Mouse (Mus musculus): ENCODE data around the gene Dda1.

Gene Dda1

DNA sequence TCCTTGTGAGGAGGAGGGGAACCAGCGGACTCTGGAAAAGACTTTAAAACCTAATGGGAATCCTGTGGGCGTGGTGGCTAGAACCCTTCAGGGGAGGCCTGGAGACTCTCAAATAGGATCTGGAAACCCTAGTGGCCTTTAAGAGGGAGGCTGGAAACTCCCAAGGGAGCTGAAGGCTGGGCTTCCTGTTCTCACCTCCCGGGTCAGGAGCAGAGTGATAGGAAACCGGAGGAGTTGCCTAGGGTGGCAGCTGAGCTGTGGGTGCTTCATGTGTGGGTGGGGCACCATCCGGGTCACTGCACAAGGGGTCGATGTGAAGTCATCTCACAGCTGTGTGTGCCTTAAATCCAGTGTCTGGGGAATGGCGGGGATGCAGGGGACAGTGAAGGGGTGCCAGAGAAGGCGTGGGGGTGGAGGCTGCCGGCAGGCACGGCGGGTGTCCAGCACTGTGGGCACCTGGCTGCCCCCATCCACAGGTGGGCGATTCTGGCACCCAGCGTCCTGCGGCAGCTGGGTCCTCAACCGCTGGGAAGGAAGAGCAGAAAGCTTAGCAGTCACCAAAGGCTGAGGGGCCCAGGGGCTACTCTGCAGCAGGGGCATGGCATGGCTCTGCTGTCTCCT, 29.0 kb downstream of the Dda1 start:
- ChIA-PET CTCF (interaction anchor here (0.5 to 2.1 kb wide), 23 partner anchors 9 to 668 kb away, joined by 3 to 17 read pairs (median 3); partner anchors contain the start of gene Mrpl34 (in 1 of the 4)), POLR2A (interaction anchor here (0.7 to 4.9 kb wide), 33 partner anchors 10 to 800 kb away, joined by 3 to 50 read pairs (median 4); partner anchors contain the start of genes Mrpl34 (in 3 of the 4), Ccdc194 (in 2 of the 4), Gtpbp3 (in 2 of the 4) and Ap1m1 (in 1 of the 4))

DNA sequence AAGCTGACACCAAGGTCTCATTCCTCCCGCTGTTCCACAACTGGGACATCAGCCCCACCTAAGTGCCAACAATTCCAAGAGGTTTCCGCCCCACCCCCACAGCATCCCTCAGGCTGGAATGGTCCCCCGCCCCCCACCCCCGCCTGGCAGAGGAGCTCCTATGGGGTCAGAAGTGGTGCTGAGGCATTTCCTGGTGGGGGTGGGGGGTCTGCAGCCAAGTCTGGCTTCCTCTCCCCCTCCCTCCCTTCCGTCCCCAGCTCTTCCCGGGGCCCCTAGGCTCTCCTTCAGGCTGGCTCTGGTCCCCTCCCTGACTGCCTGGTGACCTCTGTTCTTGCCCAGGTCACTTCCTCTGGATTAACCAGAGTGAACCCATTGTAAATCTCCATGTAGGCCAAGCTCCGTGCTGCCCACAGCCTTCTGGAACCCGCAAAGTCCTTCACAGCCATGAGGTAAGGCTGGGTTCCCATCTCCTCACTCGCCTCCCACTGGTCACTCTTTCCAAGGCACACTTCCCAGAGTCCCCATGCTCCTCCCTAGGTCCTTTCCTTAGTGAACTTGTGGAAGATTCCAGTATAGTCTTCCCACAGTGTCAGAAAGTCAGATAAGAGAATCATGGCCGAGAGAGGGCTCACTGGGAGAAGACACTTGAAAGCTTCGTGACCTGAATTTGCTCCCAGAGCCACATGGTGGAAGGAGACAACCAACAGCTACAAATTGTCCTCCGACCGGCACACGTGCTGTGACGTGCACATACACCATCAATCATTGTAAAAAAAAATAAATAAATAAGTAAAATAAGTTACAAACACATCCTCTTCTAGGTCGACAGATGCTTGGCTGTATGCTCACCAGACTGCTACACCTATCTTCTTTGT, 30.1 kb downstream of the Dda1 start:
- ChIA-PET POLR2A (interaction anchor here (0.6 to 4.9 kb wide), 36 partner anchors 9 to 1724 kb away, joined by 3 to 50 read pairs (median 4); partner anchors contain the start of genes Mrpl34 (in 3 of the 4), Ccdc194 (in 2 of the 4), Gtpbp3 (in 2 of the 4) and Ap1m1 (in 1 of the 4)), CTCF (interaction anchor here (0.5 to 2.1 kb wide), 27 partner anchors 8 to 619 kb away, joined by 3 to 17 read pairs (median 4); partner anchors contain the start of genes Dda1 (in 1 of the 4) and Mrpl34 (in 1 of the 4))

DNA sequence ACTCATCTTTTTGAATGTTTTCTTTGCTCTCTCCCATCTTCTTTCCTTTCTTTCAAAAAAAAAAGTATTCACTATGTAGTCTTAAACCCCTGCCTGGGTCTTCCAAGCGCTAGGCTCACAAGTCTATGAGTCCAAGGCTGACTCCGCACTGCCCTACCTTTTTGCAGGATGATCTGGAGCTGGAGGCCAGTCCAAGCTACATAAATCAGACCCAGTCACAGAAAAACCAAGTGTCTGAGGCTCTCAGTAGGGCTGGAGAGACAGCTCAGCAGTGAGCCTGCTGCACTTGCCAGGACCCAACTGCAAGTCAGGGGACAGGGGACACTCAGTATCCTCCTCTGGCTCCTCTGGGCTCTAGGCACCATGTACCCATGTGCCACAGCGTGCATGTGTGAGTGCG, 35.4 kb downstream of the Dda1 start:
- ChIA-PET POLR2A (interaction anchor here in 1 of 4 experiments (0.6 kb wide), 1 partner anchor 33 kb away, joined by 4 read pairs; no protein-coding TSS in a partner anchor), CTCF (interaction anchor here in 1 of 4 experiments (0.6 kb wide), 1 partner anchor 19 kb away, joined by 3 read pairs; no protein-coding TSS in a partner anchor)

DNA sequence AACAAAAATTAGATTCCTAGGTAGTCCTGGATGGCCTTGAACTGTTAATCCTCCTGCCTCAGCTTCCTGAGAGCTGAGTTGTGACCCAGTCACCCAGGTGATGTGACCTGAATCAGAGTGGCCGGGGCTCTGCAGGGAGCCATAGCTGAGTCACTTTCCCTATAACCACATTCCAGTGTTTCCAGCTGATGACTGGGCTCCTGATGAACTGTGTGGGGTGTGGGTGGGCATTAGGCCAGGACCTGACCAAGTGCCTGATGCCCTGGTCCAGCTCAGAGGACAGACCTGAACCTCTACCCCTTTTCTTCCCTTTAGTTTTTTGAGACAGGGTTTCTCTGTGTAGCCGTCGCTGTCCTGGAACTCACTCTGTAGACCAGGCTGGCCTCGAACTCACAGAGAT, 36.3 kb downstream of the Dda1 start:
- CTCF ChIA-PET, result interaction anchor here in 3 of 4 experiments (0.6 to 4.4 kb wide), 5 partner anchors 13 to 183 kb away, joined by 3 to 14 read pairs (median 3); no protein-coding TSS in a partner anchor
- POLR2A ChIA-PET, result interaction anchor here in 2 of 4 experiments (1.1 to 3.9 kb wide), 2 partner anchors 28 to 666 kb away, joined by 3 to 34 read pairs; partner anchors contain the start of gene Arrdc2 (in 1 of the 2)

DNA sequence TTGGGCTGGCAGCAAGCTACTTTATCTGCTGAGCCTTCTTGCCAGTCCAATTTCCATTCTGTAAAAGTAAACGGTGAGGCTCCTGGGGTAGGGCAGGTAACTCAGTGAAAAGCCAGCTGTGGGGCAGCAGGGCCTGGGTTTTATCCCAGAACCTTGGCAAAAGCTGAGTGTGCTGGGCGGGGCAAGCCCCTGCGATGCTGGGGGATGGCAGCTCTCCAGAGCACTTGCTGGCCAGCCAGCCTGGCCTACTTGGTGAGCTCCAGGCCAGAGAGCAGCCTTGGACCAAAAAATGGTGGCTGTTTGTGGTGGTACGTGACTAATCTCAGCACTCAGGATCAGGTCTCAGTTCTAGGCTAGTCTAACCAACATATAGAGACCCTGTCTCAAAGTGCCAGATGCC, 37.0 kb downstream of the Dda1 start:
- CTCF ChIA-PET, result interaction anchor here (0.6 to 4.4 kb wide), 6 partner anchors 13 to 184 kb away, joined by 3 to 14 read pairs (median 3); no protein-coding TSS in a partner anchor
- POLR2A ChIA-PET, result interaction anchor here in 3 of 4 experiments (1.1 to 3.9 kb wide), 3 partner anchors 28 to 666 kb away, joined by 3 to 34 read pairs (median 5); partner anchors contain the start of genes Arrdc2 (in 1 of the 3) and Mvb12a (in 1 of the 3)

DNA sequence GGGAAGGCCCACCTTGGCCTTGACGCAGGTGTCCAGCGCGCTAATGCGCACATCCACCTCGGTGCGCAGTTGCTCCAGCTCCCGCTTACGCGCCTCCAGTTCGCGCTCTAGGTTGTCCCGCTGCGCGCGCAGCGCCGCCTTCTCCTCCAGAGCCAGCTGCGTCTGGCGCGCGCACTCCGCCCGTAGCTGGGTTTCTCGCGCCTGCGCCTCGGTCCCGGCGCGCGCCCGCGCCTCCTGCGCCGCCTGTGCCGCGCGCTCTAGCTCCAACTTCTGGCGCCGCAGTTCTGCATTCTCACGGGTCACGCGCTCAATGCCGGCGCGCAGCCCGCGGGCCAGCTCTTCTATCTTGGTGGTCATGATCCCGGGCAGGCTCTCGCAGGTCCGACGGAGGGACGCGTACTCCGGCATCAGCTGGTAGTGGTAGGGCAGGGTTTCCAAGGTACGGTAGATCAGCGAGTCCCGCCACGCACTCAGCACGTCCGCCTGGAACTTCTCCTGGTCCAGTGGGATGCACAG, 38.6 kb downstream of the Dda1 start:
- CTCF ChIA-PET, result interaction anchor here (0.5 to 4.4 kb wide), 42 partner anchors 9 to 610 kb away, joined by 3 to 47 read pairs (median 5); partner anchors contain the start of genes Mrpl34 (in 3 of the 4), Dda1 (in 1 of the 4), Nr2f6 (in 1 of the 4) and Rpl18a (in 1 of the 4)
- POLR2A ChIA-PET, result interaction anchor here (0.6 to 4.3 kb wide), 83 partner anchors 9 to 809 kb away, joined by 3 to 50 read pairs (median 4); partner anchors contain the start of genes Colgalt1 (in 3 of the 4), Mvb12a (in 3 of the 4), Arrdc2 (in 2 of the 4) and Ccdc194 (in 2 of the 4)

DNA sequence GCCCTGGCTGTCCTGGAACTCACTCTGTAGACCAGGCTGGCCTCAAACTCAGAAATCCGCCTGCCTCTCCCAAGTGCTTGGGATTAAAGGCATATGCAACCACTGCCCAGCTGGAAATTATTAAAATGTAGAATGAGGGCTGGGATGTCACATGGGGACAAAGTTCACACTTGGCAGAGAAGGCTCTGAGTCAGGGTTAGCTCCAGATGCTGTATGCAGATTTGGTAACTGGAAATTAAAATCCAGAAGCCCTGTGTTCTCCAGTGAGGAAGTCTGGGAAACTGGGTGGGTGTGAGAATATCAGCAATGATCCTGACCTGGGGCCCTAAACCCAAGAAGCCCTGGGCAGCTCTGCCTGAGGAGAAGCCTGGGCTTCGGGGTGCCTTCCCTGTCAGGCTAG, 40.3 kb downstream of the Dda1 start:
- ChIA-PET POLR2A (interaction anchor here in 3 of 4 experiments (0.7 to 4.3 kb wide), 21 partner anchors 10 to 125 kb away, joined by 3 to 50 read pairs (median 11); partner anchors contain the start of genes Ccdc194 (in 1 of the 3), Dda1 (in 1 of the 3), Gtpbp3 (in 1 of the 3) and Mrpl34 (in 1 of the 3)), CTCF (interaction anchor here (0.5 to 4.4 kb wide), 16 partner anchors 9 to 689 kb away, joined by 3 to 47 read pairs (median 9); no protein-coding TSS in a partner anchor)

DNA sequence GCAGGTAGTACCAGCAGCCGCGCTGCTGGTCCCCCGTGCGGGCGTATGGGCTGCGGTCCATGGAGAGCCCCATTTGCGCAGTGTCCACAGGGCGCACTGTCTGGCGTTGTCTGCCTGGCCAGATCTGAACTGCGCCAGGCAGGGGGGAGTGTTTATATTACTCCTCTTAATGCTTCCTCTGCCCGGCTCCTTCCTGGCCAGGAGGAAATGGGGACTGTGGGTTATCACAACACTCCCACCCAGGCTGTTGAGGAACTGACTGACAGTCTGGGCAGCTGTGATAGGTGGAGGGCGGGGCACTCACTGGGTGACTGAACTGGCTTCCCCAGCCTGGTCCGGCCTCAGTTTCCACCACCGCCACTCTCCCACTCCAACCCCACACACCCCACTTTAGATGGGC, 42.6 kb downstream of the Dda1 start, which contains the start of gene Plvap:
Plvap (minus strand) TSS at position 109 of the 400 bp plus-strand sequence.
- CTCF ChIA-PET, result interaction anchor here in 1 of 4 experiments (1.0 to 1.7 kb wide), 3 partner anchors 10 to 16 kb away, joined by 3 to 5 read pairs (median 4); no protein-coding TSS in a partner anchor
- POLR2A ChIA-PET, result interaction anchor here in 1 of 4 experiments (0.5 to 1.9 kb wide), 3 partner anchors 10 to 159 kb away, joined by 3 to 4 read pairs (median 4); partner anchors contain the start of gene Bst2

DNA sequence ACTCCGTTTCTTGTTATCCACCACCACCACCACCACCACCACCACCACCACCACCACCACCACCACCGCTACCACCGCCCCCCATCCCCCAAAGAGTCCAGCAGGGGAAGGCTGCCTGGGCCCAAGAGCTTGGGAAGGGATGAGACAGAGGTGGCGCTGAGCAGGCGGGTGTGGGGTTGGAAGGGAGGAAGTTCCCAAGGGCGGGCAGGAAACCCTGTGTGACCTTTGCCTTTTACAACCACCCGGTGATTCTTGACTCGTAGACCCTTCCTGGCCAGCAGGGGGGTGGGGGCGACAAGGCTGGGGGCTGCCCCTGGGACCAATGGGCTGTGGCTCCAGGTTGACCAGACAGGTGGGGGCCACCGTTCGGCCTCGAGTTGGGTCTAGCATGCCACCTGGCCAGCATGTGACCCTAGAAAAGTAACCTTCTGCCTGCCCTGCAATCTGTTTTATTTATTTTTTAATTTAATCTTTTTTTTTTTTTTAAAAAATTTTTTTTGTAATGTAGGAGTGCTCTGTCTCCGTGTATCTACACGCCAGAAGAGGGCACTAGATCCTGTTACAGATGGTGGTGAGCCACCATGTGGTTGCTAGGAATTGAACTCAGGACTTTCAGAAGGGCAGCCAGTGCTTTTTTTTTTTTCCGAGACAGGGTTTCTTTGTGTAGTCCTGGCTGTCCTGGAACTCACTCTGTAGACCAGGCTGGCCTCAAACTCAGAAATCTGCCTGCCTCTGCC, 44.2 kb downstream of the Dda1 start:
- ChIA-PET POLR2A (interaction anchor here in 2 of 4 experiments (0.6 to 0.9 kb wide), 4 partner anchors 26 to 786 kb away, joined by 3 to 5 read pairs (median 4); no protein-coding TSS in a partner anchor), CTCF (interaction anchor here in 1 of 4 experiments (1.1 to 1.6 kb wide), 3 partner anchors 9 to 72 kb away, joined by 3 to 5 read pairs (median 5); no protein-coding TSS in a partner anchor)

DNA sequence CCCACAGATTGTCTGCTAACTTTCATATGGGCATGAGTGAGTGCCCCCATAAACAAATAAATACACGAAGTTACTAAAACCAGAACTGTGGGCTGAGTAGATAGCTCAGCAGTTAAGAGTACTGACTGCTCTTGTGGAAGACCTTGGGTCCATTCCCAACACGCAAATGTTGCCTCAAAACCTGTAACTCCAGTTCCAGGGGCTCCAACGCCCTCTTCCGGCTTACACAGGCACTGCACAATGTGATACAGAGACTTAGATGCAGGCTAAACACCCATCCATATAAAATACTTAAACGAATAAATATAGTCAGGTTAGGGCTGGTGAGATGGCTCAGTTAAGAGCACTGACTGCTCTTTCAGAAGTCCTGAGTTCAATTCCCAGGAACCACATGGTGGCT, 46.0 kb downstream of the Dda1 start:
- ChIA-PET CTCF (interaction anchor here in 2 of 4 experiments (0.7 to 1.6 kb wide), 4 partner anchors 50 to 111 kb away, joined by 3 to 5 read pairs (median 4); partner anchors contain the start of gene Mrpl34 (in 1 of the 2)), POLR2A (interaction anchor here in 2 of 4 experiments (0.6 to 1.0 kb wide), 5 partner anchors 11 to 106 kb away, joined by 3 to 4 read pairs (median 3); partner anchors contain the start of gene Ccdc194 (in 1 of the 2))

DNA sequence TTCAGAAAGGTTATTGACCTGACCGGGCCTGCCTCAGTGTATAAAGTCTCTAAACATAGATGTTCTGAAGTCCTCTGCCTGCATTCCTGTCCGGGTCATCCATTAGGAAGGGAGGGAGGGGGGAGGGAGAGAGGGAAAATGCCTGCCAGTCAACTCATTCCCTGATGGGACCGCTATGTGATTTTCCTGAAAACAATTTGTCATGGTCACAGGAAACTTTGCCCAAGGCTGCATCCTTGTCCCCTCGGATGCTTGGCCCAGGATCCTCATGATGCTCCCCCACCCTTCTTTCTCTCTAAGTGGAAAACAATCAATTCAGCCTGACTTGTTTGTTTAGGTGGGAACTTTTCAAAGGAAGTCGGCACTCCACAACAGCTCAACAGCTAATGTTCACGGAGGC, 47.8 kb downstream of the Dda1 start:
- POLR2A ChIA-PET, result interaction anchor here in 1 of 4 experiments (1.2 kb wide), 1 partner anchor 9 kb away, joined by 4 read pairs; no protein-coding TSS in a partner anchor
- CTCF ChIA-PET, result interaction anchor here in 1 of 4 experiments (2.5 kb wide), 1 partner anchor 52 kb away, joined by 15 read pairs; the partner anchor contains the start of gene Mrpl34

DNA sequence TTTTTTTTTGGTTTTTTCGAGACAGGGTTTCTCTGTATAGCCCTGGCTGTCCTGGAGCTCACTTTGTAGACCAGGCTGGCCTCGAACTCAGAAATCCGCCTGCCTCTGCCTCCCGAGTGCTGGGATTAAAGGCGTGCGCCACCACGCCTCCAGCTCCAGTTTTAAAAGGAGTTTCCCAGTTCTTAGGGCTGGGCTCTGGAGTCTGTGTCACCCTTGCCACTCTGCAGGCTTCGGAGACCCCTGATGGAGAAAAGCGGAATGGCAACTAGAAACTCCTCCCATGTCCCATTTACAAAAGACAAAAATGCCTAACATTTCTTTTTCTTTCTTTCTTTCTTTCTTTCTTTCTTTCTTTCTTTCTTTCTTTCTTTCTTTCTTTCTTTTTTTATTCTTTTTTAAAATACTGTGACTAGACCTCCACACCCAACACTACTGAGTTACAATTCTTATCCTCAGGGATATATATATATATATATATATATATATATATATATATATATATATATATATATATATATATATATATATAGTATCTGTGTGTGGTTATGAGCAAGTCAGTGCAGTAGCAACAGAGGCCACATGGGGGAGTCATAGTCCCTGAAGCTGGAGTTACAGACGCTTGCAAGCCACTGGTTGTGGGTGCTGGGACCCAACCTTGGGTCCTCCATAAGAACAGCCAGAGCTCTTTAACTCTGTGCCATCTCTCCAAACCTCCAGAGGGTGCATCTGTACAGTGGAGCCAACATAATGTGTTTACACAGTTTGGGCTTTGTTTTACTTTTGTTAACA, 50.2 kb downstream of the Dda1 start:
- POLR2A ChIA-PET, result interaction anchor here (0.5 to 2.5 kb wide), 27 partner anchors 11 to 1742 kb away, joined by 3 to 14 read pairs (median 4); partner anchors contain the start of genes Abhd8 (in 1 of the 4), Bst2 (in 1 of the 4), Colgalt1 (in 1 of the 4) and Gtpbp3 (in 1 of the 4)
- CTCF ChIA-PET, result interaction anchor here (0.5 to 3.2 kb wide), 94 partner anchors 7 to 994 kb away, joined by 3 to 47 read pairs (median 4); partner anchors contain the start of genes Mrpl34 (in 2 of the 4), Arrdc2 (in 1 of the 4), Bst2 (in 1 of the 4) and Colgalt1 (in 1 of the 4)

DNA sequence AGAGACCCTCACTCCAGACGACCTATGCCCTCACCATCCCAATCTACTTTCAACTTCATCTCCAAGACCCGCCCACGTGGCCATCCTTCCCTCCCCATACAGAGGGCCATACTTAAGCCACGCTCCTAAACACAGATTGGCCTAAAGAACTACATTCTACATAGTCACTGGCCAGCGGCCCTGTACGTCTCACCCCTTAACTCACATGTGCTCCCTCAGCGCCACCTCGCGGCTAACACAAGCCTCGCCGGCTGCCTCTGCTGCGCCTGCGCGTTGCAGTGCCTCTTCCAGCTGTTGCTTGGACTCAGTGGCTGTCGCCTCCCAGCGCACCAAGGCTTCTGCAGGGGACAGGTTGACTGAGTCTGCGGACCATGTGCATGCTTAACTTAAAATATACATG, 52.6 kb downstream of the Dda1 start:
- CTCF ChIA-PET, result interaction anchor here (0.5 to 2.9 kb wide), 41 partner anchors 9 to 682 kb away, joined by 3 to 15 read pairs (median 4); partner anchors contain the start of genes Gtpbp3 (in 2 of the 4), Arrdc2 (in 1 of the 4), Bst2 (in 1 of the 4) and Dda1 (in 1 of the 4)
- POLR2A ChIA-PET, result interaction anchor here in 3 of 4 experiments (0.6 to 3.1 kb wide), 15 partner anchors 9 to 155 kb away, joined by 3 to 17 read pairs (median 3); partner anchors contain the start of genes Mrpl34 (in 2 of the 3), Jak3 (in 1 of the 3), Mvb12a (in 1 of the 3) and Plvap (in 1 of the 3)

DNA sequence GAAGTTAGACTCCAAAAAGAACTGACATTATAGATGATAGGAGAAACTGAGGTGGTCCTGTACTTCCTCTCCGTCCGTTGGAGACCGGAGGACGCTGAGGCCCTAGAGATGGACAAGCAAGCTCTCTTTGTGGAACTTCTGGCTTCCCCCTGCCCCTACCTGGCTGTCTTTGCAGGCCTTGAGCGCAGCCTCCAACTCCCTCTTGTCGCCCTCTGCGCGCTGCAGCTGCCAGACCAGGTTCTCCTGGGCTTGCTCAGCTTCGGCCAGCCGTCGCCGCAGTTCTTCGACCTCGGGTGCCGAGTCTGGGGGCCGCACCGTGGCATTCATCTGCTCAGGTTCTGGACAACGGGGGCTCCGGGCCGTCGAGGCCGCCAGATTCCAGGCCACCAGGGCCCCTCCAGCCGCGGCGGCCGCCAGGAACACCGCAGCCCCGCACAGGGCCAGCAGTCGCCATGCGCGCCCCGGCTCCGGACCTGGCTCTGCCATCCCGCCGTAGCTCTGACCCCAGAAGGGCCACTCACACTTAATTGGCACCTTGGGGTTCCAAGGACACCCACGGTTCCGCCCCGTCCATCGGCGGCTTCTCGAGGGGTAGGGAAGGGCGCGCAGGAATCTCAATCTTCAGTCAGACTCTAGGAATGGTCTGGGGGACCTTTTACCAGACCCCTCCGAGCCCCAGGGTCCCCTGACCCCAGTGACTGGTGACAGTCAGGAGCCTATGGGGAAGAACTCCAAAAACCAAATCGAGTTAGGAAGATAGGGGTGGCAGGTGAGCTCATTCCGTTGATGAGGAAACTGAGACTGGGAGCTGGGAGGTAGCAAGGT, 56.4 kb downstream of the Dda1 start, which contains the start of gene Ccdc194:
Ccdc194 (minus strand) TSS at position 486 of the 825 bp plus-strand sequence.
- ChIA-PET POLR2A (interaction anchor here in 3 of 4 experiments (0.5 to 3.2 kb wide), 23 partner anchors 9 to 879 kb away, joined by 3 to 15 read pairs (median 3); partner anchors contain the start of genes Mvb12a (in 2 of the 3), Colgalt1 (in 1 of the 3) and Tmem221 (in 1 of the 3)), CTCF (interaction anchor here in 2 of 4 experiments (0.9 to 1.1 kb wide), 2 partner anchors 47 to 61 kb away, joined by 3 to 4 read pairs; partner anchors contain the start of gene Mrpl34 (in 1 of the 2))

All from embryonic stem cell, embryonic (primary cell).